Mouse (Mus musculus) ovary, postnatal 36 days (tissue): ENCODE measurements around the gene 4933405L10Rik.
A peak's percentile ranks its signal among the peaks of the same experiment; 100 is the strongest.

Source experiments
- DNase-seq: peaks from one replicate; pipeline ENCODE4 v3.0.0; 2022; ENCODE audit warnings: low spot score, mixed read lengths

Gene 4933405L10Rik

DNA sequence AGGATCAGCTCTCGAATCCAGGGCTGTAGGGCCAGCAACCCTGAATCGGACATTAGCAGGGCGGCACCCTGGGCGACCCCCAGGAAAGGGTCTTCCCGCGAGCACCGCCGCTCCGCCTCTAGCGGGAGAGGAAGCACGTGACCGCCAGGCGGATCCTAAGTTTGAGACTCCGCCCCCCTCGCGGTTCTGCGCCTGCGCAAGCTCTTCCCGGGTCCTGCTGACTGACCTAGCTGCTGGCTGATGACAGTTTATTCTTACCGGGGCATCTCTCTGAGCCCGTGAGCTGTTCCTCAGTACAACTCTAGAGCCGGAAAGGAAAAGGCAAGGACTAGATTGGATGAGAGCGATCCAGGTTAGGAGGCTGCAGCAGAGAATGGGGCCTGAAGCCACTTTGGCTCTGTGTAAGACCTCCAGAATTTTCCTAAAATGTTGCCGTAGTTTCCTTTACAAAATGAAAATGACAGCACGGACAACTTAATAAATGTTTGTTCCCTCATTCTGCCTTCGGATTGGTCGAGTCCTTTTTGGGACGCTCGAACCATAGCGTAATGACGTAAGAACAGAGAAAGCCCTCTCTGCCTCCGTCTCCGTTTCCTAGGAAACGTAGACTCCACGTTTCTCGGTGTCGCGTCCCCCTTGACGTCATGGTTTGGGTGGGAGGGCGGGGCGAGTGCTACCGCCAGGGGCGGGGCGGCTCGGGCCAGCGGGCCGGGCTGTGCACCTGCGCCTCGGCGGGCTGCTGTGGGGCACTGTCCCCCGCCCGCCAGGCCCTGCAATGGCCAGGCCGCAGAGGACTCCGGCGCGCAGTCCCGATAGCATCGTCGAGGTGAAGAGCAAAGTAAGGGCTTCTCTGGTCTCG is 6.3 kb upstream of the 4933405L10Rik start, which contains the start of the genes Acd and Pard6a:
Gene Acd (minus strand): TSS at position 137 of the 859 bp plus-strand sequence.
Gene Pard6a (plus strand): TSS at position 183 of the 859 bp plus-strand sequence.
- peak; percentile 96 for DNase-seq

- DNase-seq = no peak
These were observed 5.5 kb upstream of the 4933405L10Rik start for GRCm38 (mm10) chr8:105702001-105702401.

- DNase-seq = no peak
These were observed 4.6 kb upstream of the 4933405L10Rik start for GRCm38 (mm10) chr8:105702731-105703415.

DNA sequence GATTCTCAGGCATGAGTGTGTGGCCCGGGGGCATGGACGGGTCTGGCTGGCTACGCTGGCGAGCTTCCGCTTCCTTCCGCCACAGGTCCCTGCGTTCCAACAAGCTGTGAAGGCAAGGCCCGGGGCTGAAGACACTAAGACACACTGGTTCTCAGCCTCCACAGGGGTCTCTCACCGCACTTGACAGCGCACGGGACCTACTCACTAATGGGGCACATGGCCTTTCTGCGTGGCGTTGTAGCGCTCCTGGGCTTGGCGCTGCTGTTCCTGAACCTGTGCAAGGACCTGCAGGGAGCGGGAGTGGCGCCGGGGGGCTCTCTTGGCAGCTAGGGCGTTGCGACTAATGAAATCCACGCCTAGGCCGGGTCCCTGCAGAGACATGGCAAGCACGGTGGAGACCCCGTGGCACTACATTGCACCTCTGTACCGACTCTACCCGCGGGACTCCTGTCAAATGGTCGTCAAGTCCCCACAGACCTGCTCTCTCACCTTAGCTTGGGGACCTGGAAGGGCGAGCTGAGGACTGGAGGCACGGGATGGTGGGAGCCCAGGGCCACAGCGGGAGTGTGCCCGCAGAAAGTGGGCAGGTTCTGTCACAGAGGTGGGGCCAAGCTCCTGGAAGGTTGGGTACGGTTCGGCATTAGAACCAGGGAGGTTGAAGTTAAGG is 3.2 kb upstream of the 4933405L10Rik start:
- DNase-seq = no peak

GRCm38 (mm10) chr8:105704955-105705354 is 2.5 kb upstream of the 4933405L10Rik start:
- DNase-seq = no peak

GRCm38 (mm10) chr8:105706426-105706825 is 1.0 kb upstream of the 4933405L10Rik start:
- DNase-seq = no peak

DNA sequence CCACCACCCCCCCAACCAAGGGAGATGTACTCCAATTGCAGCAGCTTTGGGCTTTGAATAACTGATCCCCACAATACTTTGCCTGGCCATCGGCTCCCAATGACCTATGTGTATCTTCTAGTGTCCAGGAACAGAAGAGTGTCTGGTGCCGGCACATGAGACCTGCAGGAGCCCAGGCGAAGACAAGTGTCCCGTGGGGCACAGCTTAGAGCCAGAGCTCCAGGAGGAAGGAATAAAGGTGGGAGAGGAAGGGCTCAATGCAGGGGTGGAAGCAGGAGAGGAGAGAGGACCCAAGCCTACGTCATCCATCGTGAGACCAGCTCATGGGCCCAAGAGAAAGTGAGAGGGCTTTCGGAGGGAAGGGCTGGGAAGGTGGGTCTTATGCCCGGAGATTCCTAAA is 1.2 kb downstream of the 4933405L10Rik start:
- no peak for DNase-seq

DNA sequence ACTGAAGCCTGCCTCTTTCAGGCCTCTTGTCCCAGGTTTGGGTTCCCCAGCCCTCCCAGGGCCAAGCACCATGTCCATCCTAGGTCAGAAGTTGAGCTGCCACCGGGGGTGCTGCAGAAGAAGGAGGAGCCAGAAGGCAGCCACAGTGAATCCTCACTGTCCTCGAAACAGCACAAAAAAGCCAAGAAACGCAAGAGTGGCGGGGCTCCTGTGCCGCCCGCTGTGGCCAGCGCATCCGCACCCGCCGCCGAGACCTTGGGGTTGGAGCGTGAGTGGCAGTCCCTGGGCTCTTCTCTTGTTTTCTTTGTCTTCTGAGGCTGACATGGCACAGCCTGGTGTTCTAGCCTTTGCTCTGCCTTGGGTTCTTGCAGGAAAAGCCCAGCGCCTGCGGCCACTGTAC is 1.9 kb downstream of the 4933405L10Rik start:
- DNase-seq = no peak

- DNase-seq = no peak
These were observed 4.8 kb downstream of the 4933405L10Rik start for GRCm38 (mm10) chr8:105712286-105712685.

GRCm38 (mm10) chr8:105714139-105714538 is 6.7 kb downstream of the 4933405L10Rik start:
- peak; percentile 79 for DNase-seq

- DNase-seq = no peak
These were observed 7.6 kb downstream of the 4933405L10Rik start for GRCm38 (mm10) chr8:105715042-105715441.

GRCm38 (mm10) chr8:105716302-105716945 is 9.0 kb downstream of the 4933405L10Rik start:
- DNase-seq = no peak

GRCm38 (mm10) chr8:105719637-105720036 is 12.2 kb downstream of the 4933405L10Rik start:
- DNase-seq = no peak

DNA sequence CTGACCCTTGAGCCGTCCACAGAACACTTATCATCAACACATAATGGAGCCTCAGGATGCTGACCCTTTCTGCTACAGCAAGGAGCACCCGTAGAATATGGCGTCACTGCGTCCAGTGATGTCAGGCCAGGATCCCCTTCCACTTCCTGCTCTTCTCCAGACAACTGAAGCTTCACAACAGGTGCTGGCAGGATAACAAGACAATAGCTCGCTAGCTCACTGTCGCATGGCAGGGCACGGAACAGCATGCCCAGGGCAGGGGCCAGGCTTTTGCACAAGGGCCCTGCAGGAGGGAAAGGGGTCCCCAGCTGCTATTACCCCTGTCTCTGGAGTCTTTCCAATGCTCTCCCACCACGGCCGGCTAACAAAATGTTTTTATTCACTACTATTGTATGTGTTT is 15.4 kb downstream of the 4933405L10Rik start:
- no peak for DNase-seq

GRCm38 (mm10) chr8:105725726-105726125 is 18.3 kb downstream of the 4933405L10Rik start:
- DNase-seq = no peak

DNA sequence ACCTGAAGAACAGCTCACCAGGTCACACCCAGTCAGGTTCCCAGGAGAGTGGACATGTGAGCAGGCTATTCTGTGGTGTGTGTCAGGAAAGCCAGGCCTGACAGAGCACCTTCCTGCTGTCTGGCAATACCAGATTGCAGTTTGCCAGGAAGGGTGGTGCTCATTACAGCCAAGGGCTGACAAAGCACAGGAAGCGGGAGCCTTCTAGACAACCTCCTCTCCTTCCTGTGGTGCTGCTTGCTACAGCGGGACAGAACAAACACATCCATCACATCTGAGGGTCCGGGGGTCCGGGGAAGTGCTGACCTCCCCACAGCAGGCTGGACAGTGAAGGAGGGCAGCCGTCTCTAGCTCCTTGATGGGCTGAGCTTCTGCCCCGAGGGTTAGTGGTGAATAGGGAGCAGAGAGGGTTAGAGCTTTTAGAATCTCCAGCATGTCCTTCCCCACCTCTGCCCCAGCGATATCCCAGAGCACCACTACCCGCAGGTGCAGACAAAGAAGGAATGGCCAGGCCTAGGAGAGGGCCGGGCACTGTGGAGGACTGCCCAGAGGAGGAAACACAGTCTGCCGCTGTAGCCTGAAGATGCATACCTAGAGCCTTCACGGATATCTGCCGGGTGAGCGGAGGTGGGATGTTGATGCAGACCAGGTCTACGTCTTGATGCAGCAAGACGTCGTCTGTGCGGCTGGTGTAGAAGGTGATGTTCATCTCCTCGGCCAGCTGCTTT is 20.1 kb downstream of the 4933405L10Rik start:
- DNase-seq = no peak

DNA sequence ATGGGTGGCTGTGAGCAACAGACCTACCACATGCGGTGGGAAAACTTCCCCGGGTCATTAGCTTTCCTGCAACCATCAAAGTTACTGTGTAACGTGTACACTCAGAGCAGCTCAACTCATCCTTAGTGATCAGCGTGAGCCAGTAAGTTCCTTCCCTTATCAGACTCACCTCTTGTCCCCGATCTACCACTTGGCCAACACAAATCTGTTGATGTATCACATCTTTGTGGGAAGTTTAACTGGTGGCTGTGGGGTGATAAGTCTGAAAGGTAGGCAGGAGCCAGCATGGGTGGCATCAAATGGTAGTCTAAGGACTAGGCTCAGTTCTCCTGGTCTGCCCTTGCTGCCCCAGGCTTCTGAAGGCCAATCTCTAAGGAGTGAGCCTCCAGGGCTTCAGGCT is 24.7 kb downstream of the 4933405L10Rik start:
- no peak for DNase-seq

- DNase-seq = no peak
These were observed 31.8 kb downstream of the 4933405L10Rik start for GRCm38 (mm10) chr8:105739216-105739615.

DNA sequence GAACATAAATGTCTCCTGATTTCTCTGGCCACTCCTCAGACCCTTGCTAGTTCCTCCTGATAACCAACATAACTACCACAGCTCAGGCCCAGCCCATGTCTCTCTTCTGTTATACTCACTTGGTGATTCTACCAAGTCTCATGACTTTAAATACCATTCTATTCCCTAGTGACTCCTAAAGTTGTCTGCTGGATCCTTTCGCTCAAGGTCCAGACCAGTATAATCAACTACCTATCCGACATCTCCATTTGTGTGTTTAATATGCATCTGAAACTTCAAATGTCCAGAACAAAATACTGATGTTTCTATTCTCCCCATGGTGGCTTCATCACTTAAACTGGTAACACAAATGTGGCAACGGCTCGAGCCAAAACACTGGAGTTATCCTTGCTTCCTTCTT is 35.8 kb downstream of the 4933405L10Rik start:
- DNase-seq = no peak

DNA sequence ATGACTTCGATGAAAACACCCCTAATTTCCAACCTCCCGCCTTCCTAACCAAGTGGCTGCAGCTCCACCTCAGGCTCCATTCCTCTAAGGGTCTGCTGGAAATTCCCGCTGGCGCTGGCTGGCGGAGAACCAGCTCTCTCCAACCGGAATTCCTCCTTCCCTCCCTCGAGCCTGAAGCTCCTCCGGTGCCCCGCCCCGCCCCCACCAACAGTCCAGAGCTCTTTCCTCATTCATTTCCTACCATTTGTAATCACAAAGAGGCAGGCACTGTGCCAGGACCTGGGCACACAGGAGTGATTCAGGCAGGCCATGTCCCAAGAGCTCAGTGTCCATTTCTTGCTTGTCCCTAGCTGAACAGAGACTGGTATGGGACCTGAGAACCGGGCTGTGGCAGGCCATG is 43.2 kb downstream of the 4933405L10Rik start:
- peak; percentile 64 for DNase-seq

- DNase-seq = no peak
These were observed 46.5 kb downstream of the 4933405L10Rik start for GRCm38 (mm10) chr8:105753916-105754315.
